Mouse (Mus musculus) thymus, adult 2 months (tissue): Measurements from ENCODE around the gene Ggps1.

ENCODE experiments used
- CTCF ChIP-seq: fragments of 200-500 bp; IDR thresholded peaks from 2 replicates; pipeline ENCODE4 v1.5.1; 2012; ENCODE audit warnings: mild to moderate bottlenecking, control low read depth, low read length, moderate library complexity, borderline replicate concordance; ENCODE audit not compliant: control insufficient read depth, poor library complexity, insufficient read depth; ENCODE audit errors: extremely low read depth
- POLR2A ChIP-seq: fragments of 200-500 bp; IDR thresholded peaks from 2 replicates; pipeline ENCODE4 v1.6.1; 2012; ENCODE audit warnings: mild to moderate bottlenecking, low read length, control low read depth, moderate library complexity; ENCODE audit not compliant: control insufficient read depth, poor library complexity, insufficient read depth; ENCODE audit errors: extremely low read depth

- TF ChIP-seq POLR2A (no peak), CTCF (no peak)
Observed at GRCm38 (mm10) chr13:14025554-14025953, 37.7 kb downstream of the Ggps1 start.
